Mouse (Mus musculus): ENCODE measurements at regions not wholly inside any gene's neighbourhood (a gene's known extent, or its start where the extent isn't known, plus 50 kb on each side); places are given as distances from the start of the nearest gene placed in this dataset.
A peak's percentile ranks its signal among the peaks of the same experiment; 100 is the strongest.
"Not testable (repeated sequence)": the region's sequence is repeated elsewhere in the genome, so short reads cannot be mapped to it uniquely, and the experiment has no call there.

DNA sequence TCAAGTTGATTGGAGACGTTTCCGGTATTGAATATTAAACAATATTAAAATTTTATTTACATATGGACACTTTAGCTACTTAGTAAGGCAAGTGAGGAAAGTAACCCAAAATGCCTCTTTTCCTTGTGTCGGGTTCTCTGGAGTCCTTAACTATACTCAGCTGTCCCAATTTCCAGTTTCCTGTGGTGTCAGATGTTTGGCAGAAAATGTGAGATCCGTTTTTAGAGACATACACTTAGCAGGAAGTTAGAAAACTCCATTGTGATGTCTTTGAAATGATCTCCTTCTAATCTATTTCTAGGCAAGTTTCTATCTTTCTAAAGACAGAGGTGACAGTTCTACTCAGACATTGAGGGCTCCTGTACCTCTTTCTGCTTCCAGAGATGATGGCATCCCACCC lies 168.9 kb upstream of the Plcxd3 start:
- DNase-seq: no peak

DNA sequence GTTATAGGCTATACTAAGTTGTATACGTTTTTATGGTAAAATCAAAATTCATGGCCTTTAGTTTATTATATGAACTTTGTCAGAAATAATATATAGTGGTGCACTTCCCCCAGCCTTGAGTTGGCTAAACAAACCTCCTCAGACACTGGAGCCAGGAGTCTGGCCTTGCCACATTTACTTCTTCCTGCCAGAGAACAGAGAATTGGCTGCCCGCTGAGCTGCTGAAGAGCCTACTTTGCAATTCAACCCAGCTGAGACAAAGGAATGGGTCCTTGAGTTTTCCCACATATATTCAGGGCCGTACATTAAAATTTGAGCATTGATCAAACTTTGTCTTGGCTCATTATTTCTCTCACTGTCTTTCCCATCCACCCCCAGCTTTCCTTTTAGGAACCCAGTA lies 161.9 kb upstream of the Plcxd3 start:
- no peak for DNase-seq

DNA sequence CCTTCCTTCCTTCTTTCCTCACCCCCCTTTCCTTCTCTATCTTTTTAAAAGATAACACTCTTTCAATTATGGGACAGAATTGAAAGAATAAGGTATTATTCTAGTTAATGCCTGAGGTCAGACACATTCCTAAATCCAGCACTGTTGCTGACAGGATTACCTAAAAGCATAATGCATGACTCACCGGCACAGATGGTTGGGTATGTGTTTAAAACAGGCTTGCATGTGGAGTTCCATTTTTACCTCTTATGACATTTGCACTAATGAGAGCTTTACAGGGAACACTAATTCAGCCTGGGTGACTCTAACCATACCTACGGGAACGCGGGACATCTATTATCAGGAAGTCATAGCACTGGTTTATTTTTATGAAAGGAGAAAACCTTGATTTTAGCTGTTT lies 156.2 kb upstream of the Plcxd3 start:
- no peak for DNase-seq

DNA sequence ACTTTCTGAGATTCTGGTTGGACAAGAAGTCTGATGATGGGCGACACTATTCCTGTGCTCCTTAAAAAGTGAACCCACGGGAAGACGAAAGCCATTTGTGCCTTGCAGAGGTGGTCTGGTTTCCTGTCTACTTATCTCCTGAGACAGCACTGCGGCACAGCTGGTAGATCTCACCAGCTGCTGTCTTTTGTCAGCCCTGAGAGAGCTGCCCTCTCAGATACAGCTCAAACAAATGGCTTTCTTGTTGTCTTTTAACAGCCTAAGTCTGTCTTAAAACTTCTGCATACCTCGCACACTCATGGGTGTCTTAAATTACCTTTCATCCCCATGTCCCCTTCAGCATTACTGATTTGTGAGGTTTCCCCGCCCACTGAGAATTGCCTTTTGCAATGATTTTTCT lies 147.2 kb upstream of the Plcxd3 start:
- DNase-seq: no peak

DNA sequence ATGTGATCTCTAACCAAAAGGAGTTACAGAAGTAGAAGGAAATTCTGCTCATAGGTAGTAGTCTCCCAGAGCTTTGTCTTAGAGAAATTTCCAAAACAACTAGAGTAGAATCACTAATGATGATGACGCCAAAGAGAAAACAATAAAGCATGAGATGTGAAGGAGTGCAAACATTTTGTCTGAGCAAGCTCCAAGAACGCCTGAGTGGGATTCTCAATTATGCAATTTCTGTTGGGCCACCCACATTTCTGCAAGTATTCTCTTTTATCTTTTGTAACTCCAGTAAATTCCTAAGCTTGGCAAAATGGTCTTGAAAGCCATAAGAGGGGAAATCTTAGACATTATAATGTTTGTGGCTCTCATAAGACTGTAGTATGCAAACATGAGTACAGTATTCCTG lies 134.6 kb upstream of the Plcxd3 start:
- no peak for DNase-seq

DNA sequence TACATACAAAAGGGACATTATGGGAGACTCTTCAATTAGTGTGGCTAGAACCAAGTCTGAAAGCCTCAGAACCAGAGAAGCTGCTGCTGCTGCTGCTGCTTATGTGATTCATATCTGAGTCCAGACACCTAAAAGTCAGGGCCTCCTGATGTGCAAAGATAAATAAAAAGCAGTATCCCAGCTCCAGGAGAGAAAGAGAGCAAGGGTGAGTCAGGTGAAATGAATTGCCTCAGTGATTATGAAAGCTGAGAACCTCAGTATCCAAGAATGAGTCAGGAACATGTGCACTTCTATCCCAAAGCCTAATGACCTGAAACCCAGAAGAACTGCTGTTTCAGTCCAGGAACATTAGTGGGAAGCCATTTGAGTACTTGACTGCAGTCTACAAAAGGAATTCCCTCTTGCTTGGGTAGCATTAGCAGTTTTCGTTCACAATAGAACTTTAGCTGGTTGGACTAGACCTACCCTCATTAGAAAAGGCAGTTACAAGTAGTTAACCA lies 127.6 kb upstream of the Plcxd3 start:
- DNase-seq: no peak

DNA sequence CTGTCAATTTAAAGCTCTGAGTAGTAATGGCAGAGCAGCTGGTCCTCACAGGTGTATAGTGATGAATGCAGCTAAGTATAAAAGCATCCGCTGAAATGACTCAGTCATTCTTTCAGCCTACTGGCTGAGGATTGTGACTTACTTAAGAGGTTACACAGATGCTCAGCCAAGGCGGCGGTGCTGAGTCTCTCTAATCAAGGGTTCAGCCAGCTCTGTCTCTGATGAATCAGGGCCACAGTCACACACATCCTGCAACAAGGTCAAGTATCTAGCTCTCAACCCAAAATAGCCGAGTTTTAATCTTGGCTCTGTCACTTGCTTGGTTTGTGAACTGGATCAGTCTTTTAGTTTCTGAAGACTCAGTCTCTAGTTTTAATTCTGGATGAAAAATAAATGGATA lies 110.7 kb upstream of the Plcxd3 start:
- DNase-seq: peak; percentile 43 to 58

DNA sequence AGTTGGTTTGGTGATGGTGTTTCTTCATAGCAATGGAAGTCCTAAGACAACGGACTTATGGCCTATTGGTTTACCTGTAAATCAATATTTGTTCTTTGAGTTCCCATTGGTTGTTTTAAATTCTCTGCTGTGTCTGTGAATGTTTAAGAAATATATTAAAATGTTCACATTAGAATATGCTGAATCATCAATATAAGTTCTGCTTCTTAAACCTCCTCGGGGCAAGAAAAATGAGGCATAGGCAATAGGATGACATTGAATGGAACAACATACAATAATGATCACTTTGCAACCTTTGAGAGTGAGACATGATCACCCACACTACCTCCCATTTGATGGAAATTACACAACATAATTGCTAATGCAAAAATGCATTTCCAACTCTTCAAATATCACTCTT lies 105.5 kb upstream of the Plcxd3 start:
- no peak for DNase-seq

DNA sequence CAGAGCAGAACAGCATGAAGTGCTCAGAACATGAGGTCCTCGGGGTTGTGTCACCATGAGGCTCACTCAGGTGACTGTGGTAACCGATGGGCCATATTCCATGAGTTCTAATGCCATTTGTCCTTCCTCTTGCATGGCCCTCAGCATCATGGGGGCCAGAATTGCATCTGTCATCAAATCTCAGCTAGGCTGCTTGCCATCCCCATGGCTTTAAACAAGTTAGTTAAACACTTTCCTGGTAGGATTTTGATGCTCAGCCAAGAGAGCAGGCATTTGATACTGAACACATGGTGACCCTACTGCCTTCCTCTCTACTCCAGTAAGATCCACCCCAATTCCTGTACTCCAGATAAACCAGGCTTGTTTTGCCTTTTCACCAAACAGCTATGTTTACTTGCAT lies 98.3 kb upstream of the Plcxd3 start:
- DNase-seq: no peak

DNA sequence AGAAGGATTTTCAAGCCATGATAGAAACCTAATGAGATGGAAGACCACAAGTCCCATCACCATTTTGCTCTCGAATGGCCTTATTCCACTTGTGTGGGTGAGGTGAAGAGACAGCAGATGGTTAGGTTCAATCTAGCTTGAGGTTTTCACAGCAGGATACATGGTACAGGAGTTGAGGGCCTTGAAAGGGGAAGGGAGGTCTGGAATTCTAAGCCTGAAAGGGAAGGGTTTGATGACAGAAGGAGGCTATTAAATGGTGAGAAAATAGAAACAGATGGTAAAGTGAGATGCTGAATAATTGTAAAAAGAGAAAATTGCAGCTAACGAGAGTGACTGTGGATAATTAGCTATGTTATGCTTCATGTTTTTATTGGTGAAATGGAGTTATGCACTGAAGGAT lies 67.8 kb upstream of the Plcxd3 start:
- DNase-seq: no peak

DNA sequence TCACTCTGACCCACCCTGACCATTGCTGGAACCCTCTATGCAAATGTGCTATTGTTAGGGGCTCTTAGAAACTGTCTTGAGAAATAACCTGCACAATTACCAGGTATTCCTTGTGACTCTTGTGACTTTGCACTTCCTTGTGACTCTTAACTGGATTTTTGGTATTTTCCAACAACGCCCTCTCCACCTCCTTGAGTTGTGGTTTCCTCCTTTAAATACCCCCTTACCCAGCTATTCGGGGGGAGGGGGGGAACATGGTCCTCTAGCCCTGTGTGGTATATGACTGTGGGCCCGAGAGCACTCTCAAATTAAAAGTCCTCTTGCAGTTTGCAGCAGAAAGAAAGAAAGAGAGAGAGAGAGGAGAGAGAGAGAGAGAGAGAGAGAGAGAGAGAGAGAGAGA lies 61.6 kb upstream of the Plcxd3 start:
- not testable (repeated sequence) for DNase-seq

DNA sequence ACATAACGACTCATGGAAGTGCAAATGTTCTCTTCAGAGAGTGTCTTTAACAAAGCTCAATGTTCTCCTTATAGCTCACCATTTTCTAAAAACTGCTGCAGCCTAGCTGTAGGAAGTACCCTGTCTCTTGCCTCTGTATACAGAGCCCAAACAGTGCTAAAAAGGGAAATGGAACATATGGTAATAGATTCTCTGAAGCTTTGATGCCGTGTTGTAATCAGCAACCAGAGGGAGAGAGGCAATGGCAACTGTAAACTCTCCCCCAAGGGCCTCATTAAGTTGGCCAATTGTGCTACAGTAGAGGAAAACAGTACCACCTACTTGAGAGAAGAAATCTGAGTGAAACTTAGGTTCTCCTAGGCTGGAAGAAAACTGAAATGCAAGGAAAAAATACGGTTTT lies 59.4 kb upstream of the Plcxd3 start:
- DNase-seq: no peak
